Mouse (Mus musculus) heart, embryonic 15.5 days (tissue): ENCODE results near the gene Pafah1b2. TPM values are rescaled to one million over a fixed set of nuclear protein-coding genes. Genes with fewer than 3 reads are reported as not detected.
A peak's percentile ranks its signal among the peaks of the same experiment; 100 is the strongest.

Experiments used
- ATAC-seq: fragments of 200-750 bp; cut with Nextera tagmentation; replicated peaks from 2 replicates; pipeline ENCODE4 v1.8.0; 2017; ENCODE audit warnings: low read depth, moderate TSS enrichment; ENCODE audit not compliant: insufficient number of reproducible peaks, insufficient read depth, low FRiP score
- H3K27ac ChIP-seq: fragments of 300-500 bp; sonication (generic); 2 replicates; pipeline ENCODE4 v1.5.1; 2015; ENCODE audit warnings: mild to moderate bottlenecking, inconsistent platforms
- H3K27me3 ChIP-seq: fragments of 300-500 bp; sonication (generic); 2 replicates; pipeline ENCODE4 v1.6.1; 2015; ENCODE audit warnings: inconsistent platforms
- H3K36me3 ChIP-seq: fragments of 300-500 bp; sonication (generic); 2 replicates; pipeline ENCODE4 v1.6.1; 2015; ENCODE audit warnings: mild to moderate bottlenecking, inconsistent platforms
- H3K4me1 ChIP-seq: fragments of 300-500 bp; sonication (generic); replicated peaks from 2 replicates; pipeline ENCODE4 v1.6.1; 2015; ENCODE audit warnings: inconsistent platforms
- H3K4me2 ChIP-seq: fragments of 300-500 bp; sonication (generic); 2 replicates; pipeline ENCODE4 v1.6.1; 2015; ENCODE audit warnings: inconsistent platforms, mild to moderate bottlenecking, moderate library complexity
- H3K4me3 ChIP-seq: fragments of 300-500 bp; sonication (generic); 2 replicates; pipeline ENCODE4 v1.5.1; 2015; ENCODE audit warnings: mild to moderate bottlenecking, inconsistent platforms
- H3K9ac ChIP-seq: fragments of 300-500 bp; sonication (generic); 2 replicates; pipeline ENCODE4 v1.6.1; 2015; ENCODE audit warnings: mild to moderate bottlenecking, inconsistent platforms
- H3K9me3 ChIP-seq: fragments of 300-500 bp; sonication (generic); replicated peaks from 2 replicates; pipeline ENCODE4 v1.6.1; 2016; ENCODE audit warnings: inconsistent platforms
- WGBS: fragments of 180-500 bp; shearing (Covaris S2); methylation state at CpG from one replicate; pipeline ENCODE4 v1.1.7; 2015; ENCODE audit warnings: mixed read lengths; 5-methylcytosine and 5-hydroxymethylcytosine counted together
- microRNA-seq: library from miRNA; unstranded; fragments of <30 nt; microRNA quantifications from one replicate; pipeline ENCODE4, GENCODE M21; 2016
- polyA plus RNA-seq: library from polyadenylated mRNA; unstranded; fragments of >200 nt; fragmentation: Nextera tagmentation; extraction: Ambion mirVana; gene quantifications from 2 replicates; pipeline ENCODE4 v1.2.1, GENCODE M21; 2015

Gene Pafah1b2
- polyA plus RNA-seq, 1 experiment from 2014 or later = 105 TPM

GRCm38 (mm10) chr9:45917041-45917934, 95.2 kb downstream of the Pafah1b2 start:
- H3K9me3 ChIP-seq = no peaks in the 10 kb centered on the region
- H3K27ac ChIP-seq = peak overlapping the region; percentile 28; the same call in 1 of the 2 replicates
- no peaks in the 10 kb centered on the region for H3K27me3 ChIP-seq
- no peaks in the 10 kb centered on the region for H3K4me1 ChIP-seq
- 76% methylated on average over 5 of the region's 5 CpGs for WGBS
- no peak overlapping the region for H3K4me3 ChIP-seq
- no peak overlapping the region for H3K9ac ChIP-seq
- no peak for ATAC-seq
- H3K36me3 ChIP-seq = peaks cover 78% of the 10 kb centered on the region
- H3K4me2 ChIP-seq = no peak overlapping the region

DNA sequence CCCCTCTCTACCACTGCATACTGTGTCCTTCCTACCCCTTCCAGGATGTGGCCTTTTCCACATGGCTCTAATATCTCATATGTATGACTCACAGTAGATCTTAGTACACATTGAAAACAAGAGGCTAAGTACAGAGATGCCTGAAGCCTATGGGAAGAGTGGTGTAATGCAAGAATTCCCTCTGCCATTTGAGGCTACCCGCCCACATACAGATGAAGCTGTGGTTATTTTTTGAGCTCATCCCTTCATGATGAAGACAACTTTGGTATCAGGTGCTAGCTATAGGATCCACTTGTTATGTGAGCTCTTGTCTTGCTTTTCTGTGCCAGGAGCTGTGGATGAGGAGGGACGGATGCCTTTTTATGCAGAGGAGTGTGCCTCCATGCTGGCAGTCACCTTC, 96.8 kb downstream of the Pafah1b2 start:
- ATAC-seq = no peak
- no peaks in the 10 kb centered on the region for H3K4me1 ChIP-seq
- no peak overlapping the region for H3K4me3 ChIP-seq
- WGBS = 87% methylated on average over 2 of the region's 2 CpGs
- peaks cover 82% of the 10 kb centered on the region for H3K36me3 ChIP-seq
- no peak overlapping the region for H3K4me2 ChIP-seq
- H3K27ac ChIP-seq = no peak overlapping the region
- H3K9me3 ChIP-seq = no peaks in the 10 kb centered on the region
- H3K27me3 ChIP-seq = no peaks in the 10 kb centered on the region
- no peak overlapping the region for H3K9ac ChIP-seq

Small RNA genes lying within 50 kb of the gene (microRNA-seq; reads per million reads assigned to microRNA genes)
- gene Mir7087 = not detected

Other genes starting within 250 kb of the Pafah1b2 start
- 12.4 and 16.5 TPM in 2 replicates for gene Cep164, start 184.0 kb downstream of the Pafah1b2 start, polyA plus RNA-seq
- gene Bace1, start 174.1 kb downstream of the Pafah1b2 start, polyA plus RNA-seq = 18.2 and 24.5 TPM in 2 replicates
- 17.0 and 19.6 TPM in 2 replicates for gene Pcsk7, start 106.2 kb downstream of the Pafah1b2 start, polyA plus RNA-seq
- 40.3 and 43.3 TPM in 2 replicates for gene Rnf214, start 105.8 kb downstream of the Pafah1b2 start, polyA plus RNA-seq
- 90.8 and 117 TPM in 2 replicates for gene Tagln, start 76.6 kb downstream of the Pafah1b2 start, polyA plus RNA-seq
- 31.4 and 41.7 TPM in 2 replicates for gene Sidt2, start 57.4 kb downstream of the Pafah1b2 start, polyA plus RNA-seq
- 11.7 and 14.4 TPM in 2 replicates for gene Sik3, start 130 bp upstream of the Pafah1b2 start, polyA plus RNA-seq
- 3.9 and 29.5 TPM in 2 replicates for gene Apoa1, start 215.9 kb upstream of the Pafah1b2 start, polyA plus RNA-seq
- gene Apoc3, start 222.9 kb upstream of the Pafah1b2 start, polyA plus RNA-seq = 0.36 TPM in 1 of 2 replicates, not detected in the other
- 0.13 TPM in 1 of 2 replicates, not detected in the other for gene Apoa4, start 228.0 kb upstream of the Pafah1b2 start, polyA plus RNA-seq